Mouse (Mus musculus) limb, embryonic 12.5 days (tissue): ENCODE data around the gene Enox1. TPM values are rescaled to one million over a fixed set of nuclear protein-coding genes. Genes with fewer than 3 reads are reported as not detected.

Experiments
- ATAC-seq: fragments of 200-750 bp; cut with Nextera tagmentation; 2 replicates; pipeline ENCODE4 v1.8.0; 2017; ENCODE audit warnings: low read depth, moderate TSS enrichment; ENCODE audit not compliant: insufficient number of reproducible peaks, insufficient read depth, low FRiP score, low TSS enrichment
- H3K27ac ChIP-seq: fragments of 300-500 bp; sonication (generic); 2 replicates; pipeline ENCODE4 v1.5.1; 2016; ENCODE audit warnings: mild to moderate bottlenecking, moderate library complexity
- H3K27me3 ChIP-seq: fragments of 300-500 bp; sonication (generic); 2 replicates; pipeline ENCODE4 v1.6.1; 2016; ENCODE audit warnings: mild to moderate bottlenecking, moderate library complexity
- H3K36me3 ChIP-seq: fragments of 300-500 bp; sonication (generic); 2 replicates; pipeline ENCODE4 v1.6.1; 2016; ENCODE audit warnings: mild to moderate bottlenecking, moderate library complexity
- H3K4me1 ChIP-seq: fragments of 300-500 bp; sonication (generic); replicated peaks from 2 replicates; pipeline ENCODE4 v1.6.1; 2016
- H3K4me2 ChIP-seq: fragments of 300-500 bp; sonication (generic); 2 replicates; pipeline ENCODE4 v1.6.1; 2016; ENCODE audit warnings: mild to moderate bottlenecking, moderate library complexity
- H3K4me3 ChIP-seq: fragments of 300-500 bp; sonication (generic); replicated peaks from 2 replicates; pipeline ENCODE4 v1.5.1; 2016; ENCODE audit warnings: mild to moderate bottlenecking
- H3K9ac ChIP-seq: fragments of 300-500 bp; sonication (generic); replicated peaks from 2 replicates; pipeline ENCODE4 v1.6.1; 2016; ENCODE audit warnings: mild to moderate bottlenecking, moderate library complexity
- H3K9me3 ChIP-seq: fragments of 300-500 bp; sonication (generic); 2 replicates; pipeline ENCODE4 v1.6.1; 2016; ENCODE audit warnings: mild to moderate bottlenecking, moderate library complexity
- WGBS: fragments of 180-500 bp; shearing (Covaris S2); methylation state at CpG from one replicate; pipeline ENCODE4 v1.1.7; 2016; 5-methylcytosine and 5-hydroxymethylcytosine counted together
- polyA plus RNA-seq: library from polyadenylated mRNA; unstranded; fragments of >200 nt; fragmentation: Nextera tagmentation; extraction: Ambion mirVana; gene quantifications from 2 replicates; pipeline ENCODE4 v1.2.1, GENCODE M21; 2016

The Enox1 gene
- polyA plus RNA-seq, 1 experiment from 2014 or later: 12.9 TPM

DNA sequence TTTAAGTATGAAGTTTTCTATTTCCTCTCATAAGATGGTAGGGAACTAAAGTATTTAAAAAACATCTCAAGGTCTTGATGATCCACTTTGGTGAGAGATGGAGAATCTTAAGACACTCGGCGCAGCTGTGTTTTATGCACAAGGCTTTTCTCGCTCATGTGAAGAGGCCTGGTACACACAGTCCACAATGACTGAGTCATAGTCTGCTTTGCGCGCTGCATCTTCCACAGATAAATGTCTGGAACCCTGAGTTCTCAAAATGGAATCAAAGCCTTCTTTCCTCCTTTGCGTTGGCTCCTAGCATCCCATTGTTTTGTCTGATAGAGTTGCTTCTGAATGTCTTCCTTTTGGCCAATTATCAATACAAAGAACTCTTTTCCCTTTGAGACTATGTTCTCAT, 119.0 kb downstream of the Enox1 start:
- no peak overlapping the region for H3K4me3 ChIP-seq
- H3K36me3 ChIP-seq: no peaks in the 10 kb centered on the region
- no peak for ATAC-seq
- H3K4me2 ChIP-seq: no peak overlapping the region
- H3K27ac ChIP-seq: no peak overlapping the region
- no peaks in the 10 kb centered on the region for H3K9me3 ChIP-seq
- WGBS: 94% methylated on average over 6 of the region's 6 CpGs
- H3K9ac ChIP-seq: no peak overlapping the region
- H3K27me3 ChIP-seq: no peaks in the 10 kb centered on the region; the same call in 1 of the 2 replicates
- H3K4me1 ChIP-seq: peaks cover 17% of the 10 kb centered on the region

DNA sequence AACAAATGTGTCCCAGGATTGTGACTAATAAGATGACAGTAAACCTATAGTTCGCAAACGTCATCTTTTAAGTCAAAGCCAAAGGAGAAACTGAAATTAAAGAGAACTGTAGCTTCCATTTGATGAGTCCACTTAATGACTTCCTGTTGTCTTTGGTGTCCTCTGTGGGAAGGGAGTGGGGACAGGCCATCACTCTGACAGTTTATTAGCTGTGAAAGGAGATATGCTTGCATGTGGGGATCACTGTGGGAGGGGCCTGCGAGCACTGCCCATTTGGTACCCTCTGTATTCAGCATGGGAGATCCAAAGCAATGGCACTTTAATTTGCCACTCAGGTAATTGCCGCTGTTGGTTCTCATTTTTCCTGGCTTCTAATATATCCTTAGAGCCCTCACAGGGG, 122.6 kb downstream of the Enox1 start:
- Histone ChIP-seq H3K9me3 (no peaks in the 10 kb centered on the region), H3K4me2 (no peak overlapping the region), H3K4me1 (no peaks in the 10 kb centered on the region), H3K27ac (no peak overlapping the region), H3K9ac (no peak overlapping the region), H3K27me3 (no peaks in the 10 kb centered on the region; the same call in 1 of the 2 replicates), H3K36me3 (no peaks in the 10 kb centered on the region), H3K4me3 (no peak overlapping the region)
- 58% methylated on average over 4 of the region's 4 CpGs for WGBS
- no peak for ATAC-seq

DNA sequence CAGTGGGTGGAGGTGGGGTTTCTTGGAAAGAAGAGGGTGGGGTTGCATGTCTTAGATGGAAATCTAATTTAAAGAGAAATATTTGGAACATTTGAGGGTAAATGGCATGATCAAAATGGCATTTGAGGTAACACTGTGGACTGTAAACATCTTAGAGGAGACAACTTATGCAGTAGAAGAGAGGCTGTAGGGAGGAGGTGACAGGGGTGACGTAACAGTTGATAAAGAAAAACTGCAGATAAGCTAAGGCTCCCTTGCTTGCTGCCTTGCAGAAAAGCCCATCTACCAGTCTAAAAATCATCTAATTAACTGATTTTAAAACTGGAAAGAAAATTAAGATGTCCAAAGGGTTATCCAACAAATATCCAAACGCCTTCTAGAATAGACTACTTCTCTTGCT, 123.9 kb downstream of the Enox1 start:
- Histone ChIP-seq H3K4me2 (no peak overlapping the region), H3K9ac (no peak overlapping the region), H3K4me3 (no peak overlapping the region), H3K27me3 (no peaks in the 10 kb centered on the region; the same call in 1 of the 2 replicates), H3K4me1 (no peaks in the 10 kb centered on the region), H3K9me3 (no peaks in the 10 kb centered on the region), H3K27ac (no peak overlapping the region), H3K36me3 (no peaks in the 10 kb centered on the region)
- no peak for ATAC-seq
- 84% methylated on average over 2 of the region's 2 CpGs for WGBS

DNA sequence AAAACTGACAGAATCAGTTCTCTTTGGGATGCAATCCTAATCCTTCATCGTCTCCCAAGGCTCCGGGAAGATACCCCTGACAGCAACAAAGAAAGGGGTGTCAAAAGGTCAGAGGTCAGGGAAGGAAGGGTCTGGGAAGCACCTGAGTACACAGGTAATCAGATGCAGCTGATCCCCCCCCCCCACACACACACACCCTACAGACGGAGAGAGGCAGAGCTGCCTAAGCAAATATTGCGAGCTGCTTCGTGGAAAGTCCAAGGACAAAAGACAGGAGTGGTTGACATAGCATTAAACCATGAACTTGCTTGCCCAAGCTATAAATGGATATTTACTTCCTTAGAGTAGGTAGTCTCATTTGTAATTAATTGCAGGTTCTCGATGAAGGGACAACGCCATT, 124.3 kb downstream of the Enox1 start:
- Histone ChIP-seq H3K4me2 (no peak overlapping the region), H3K27ac (no peak overlapping the region), H3K27me3 (no peaks in the 10 kb centered on the region; the same call in 1 of the 2 replicates), H3K9me3 (no peaks in the 10 kb centered on the region), H3K4me3 (no peak overlapping the region), H3K36me3 (no peaks in the 10 kb centered on the region), H3K9ac (no peak overlapping the region), H3K4me1 (no peaks in the 10 kb centered on the region)
- no peak for ATAC-seq
- 71% methylated on average over 7 of the region's 7 CpGs for WGBS

DNA sequence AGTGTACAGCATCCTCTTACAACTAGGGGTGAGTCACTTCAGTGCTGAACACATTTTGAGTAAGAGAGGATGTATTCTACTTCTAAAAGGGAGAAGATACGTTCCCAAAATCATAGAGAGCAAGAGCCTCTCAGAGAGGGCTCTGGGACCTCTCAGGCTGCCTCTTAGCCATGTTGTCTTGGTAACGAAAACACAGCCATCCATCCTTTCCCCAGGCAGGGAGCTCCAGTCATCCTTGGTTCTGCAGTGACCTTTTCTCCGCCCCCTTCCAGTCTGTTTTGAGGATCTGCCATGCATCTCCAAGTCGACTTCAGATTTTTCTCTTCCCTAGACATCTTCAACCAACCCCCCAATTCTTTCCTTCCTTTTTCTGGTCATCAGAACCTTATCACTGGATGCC, 127.4 kb downstream of the Enox1 start:
- ATAC-seq: no peak
- H3K27me3 ChIP-seq: no peaks in the 10 kb centered on the region; the same call in 1 of the 2 replicates
- no peaks in the 10 kb centered on the region for H3K4me1 ChIP-seq
- no peaks in the 10 kb centered on the region for H3K9me3 ChIP-seq
- H3K4me3 ChIP-seq: no peak overlapping the region
- no peak overlapping the region for H3K9ac ChIP-seq
- no peak overlapping the region for H3K4me2 ChIP-seq
- no peak overlapping the region for H3K27ac ChIP-seq
- WGBS: 70% methylated on average over 4 of the region's 4 CpGs
- no peaks in the 10 kb centered on the region for H3K36me3 ChIP-seq

DNA sequence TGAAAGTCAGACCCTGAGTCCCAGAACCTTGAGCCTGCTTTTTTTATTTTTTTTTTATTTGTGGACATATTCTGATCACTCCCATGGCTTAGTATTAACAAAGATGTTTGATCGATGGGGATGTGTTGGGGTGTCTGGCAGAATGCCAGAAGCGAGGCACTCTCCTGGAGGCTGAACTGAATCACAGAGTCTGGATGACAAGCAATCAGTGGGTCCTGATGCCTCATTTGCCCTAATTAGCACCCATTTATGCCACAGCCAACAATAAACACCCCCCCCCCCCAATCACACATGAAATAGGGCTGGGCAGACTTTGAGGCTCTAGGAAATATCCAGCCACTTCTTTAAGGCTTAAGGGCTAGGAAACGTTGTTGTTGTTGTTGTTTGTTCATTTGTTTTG, 128.9 kb downstream of the Enox1 start:
- Histone ChIP-seq H3K27ac (no peak overlapping the region), H3K4me1 (no peaks in the 10 kb centered on the region), H3K36me3 (no peaks in the 10 kb centered on the region), H3K9ac (no peak overlapping the region), H3K4me2 (no peak overlapping the region), H3K27me3 (no peaks in the 10 kb centered on the region), H3K9me3 (no peaks in the 10 kb centered on the region), H3K4me3 (no peak overlapping the region)
- ATAC-seq: no peak
- 83% methylated on average over 3 of the region's 3 CpGs for WGBS

DNA sequence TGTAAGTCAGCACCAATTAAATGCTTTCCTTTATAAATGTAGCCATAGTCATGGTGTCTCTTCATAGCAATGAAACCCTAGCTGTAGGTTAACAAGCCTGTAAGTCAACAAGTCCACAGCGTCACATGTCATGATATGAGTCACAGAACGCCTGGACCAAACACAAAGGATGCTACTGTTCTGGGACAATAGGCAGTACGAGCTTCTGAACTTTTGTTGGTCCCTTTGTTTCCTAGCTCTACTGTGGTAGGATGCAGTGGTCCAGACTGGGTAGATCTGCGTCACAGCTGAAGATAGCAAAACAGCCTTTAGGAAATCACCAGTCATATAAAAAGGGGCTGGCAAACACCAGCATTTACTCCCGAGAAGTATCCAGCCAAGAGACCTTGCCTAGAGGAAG, 135.2 kb downstream of the Enox1 start:
- Histone ChIP-seq H3K36me3 (no peaks in the 10 kb centered on the region), H3K4me1 (no peaks in the 10 kb centered on the region), H3K4me3 (no peak overlapping the region), H3K27me3 (no peaks in the 10 kb centered on the region), H3K27ac (no peak overlapping the region), H3K9me3 (no peaks in the 10 kb centered on the region), H3K4me2 (no peak overlapping the region), H3K9ac (no peak overlapping the region)
- WGBS: 90% methylated on average over 5 of the region's 5 CpGs
- ATAC-seq: no peak

DNA sequence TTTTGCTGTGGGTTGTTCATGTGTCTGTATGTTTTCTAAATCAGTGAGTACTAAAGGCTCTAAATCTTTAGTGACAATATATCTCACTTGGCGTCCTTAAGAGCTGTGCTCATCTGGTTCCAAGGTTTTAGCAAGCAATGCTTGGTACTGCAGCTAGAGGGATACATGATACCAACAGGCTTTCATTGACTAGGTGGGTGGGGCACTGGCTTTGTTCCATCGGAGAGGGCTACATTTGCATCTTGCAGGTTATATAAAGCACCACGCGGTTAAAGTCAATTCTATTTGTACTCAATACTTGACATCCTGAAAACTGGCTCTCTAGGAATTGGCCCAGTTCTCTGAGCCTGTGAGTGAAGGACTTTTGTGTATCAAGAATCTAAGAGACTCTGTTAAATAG, 140.5 kb downstream of the Enox1 start:
- Histone ChIP-seq H3K4me3 (no peak overlapping the region), H3K4me2 (no peak overlapping the region), H3K9ac (no peak overlapping the region), H3K27ac (no peak overlapping the region), H3K4me1 (no peaks in the 10 kb centered on the region), H3K27me3 (no peaks in the 10 kb centered on the region), H3K9me3 (no peaks in the 10 kb centered on the region), H3K36me3 (no peaks in the 10 kb centered on the region)
- ATAC-seq: no peak
- WGBS: 72% methylated on average over 4 of the region's 4 CpGs

DNA sequence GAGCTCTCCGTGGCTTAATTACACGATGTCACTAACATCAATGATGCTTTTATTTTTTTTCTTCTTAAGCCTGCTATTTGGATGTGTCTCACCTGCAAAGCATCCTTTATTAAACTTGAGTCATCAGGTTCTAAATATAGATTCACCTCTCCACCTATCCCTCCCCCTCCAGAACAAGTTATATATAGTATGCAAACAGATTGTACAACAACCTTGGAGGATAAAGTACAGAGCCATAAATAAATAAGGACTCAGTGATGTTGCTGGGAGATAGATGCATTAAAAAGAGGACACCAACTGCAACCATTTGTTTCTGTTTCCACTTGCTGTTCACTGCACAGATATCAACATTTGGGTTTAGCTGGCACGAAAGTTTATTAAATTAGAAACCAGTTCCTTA, 141.8 kb downstream of the Enox1 start:
- 92% methylated on average over 3 of the region's 3 CpGs for WGBS
- Histone ChIP-seq H3K9me3 (no peaks in the 10 kb centered on the region), H3K27ac (no peak overlapping the region), H3K27me3 (no peaks in the 10 kb centered on the region), H3K36me3 (no peaks in the 10 kb centered on the region), H3K9ac (no peak overlapping the region), H3K4me2 (no peak overlapping the region), H3K4me1 (no peaks in the 10 kb centered on the region), H3K4me3 (no peak overlapping the region)
- ATAC-seq: no peak

DNA sequence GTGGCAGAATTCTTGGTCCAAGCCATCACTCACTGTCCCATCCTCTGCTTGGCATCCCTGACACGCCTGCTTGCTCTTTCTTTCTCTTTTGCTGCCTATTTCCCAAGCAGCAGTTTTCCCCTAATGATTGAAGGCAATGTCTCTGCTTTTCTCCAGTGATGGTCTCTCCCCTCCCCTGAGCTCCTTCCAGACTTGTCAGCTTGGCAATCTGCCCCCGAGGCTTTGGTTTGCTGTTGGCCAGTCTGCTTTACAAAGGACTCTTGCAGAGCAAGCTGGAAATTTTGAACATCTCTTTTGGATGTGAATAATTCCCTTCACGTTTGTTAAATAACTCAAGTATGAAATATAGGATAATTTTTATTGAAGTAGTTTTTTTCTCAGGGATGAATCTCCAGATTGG, 153.0 kb downstream of the Enox1 start:
- Histone ChIP-seq H3K36me3 (no peaks in the 10 kb centered on the region), H3K4me3 (no peak overlapping the region), H3K9ac (no peak overlapping the region), H3K27ac (no peak overlapping the region), H3K4me1 (peaks cover 6% of the 10 kb centered on the region; the same call in 1 of the 2 replicates), H3K27me3 (no peaks in the 10 kb centered on the region), H3K9me3 (no peaks in the 10 kb centered on the region), H3K4me2 (no peak overlapping the region)
- WGBS: 82% methylated on average over 3 of the region's 3 CpGs
- ATAC-seq: no peak

DNA sequence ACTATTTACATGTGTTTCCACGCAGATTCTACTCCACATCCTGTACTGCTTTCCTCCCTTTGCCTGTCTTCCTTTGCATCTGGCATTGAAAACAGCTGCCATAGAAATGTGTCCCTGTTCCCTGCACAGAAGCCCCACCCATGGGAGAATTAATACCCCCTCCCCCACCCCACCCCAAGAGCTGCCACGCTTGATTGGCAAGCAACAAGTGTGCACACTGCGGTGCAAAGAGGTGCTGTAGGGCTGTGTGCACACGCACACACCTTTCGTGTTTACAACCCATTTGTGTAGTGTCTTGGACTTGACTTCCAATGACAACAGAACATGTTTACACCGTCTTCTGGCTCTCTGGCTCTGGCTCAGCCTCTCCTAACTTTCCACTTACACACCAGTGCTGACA, 154.9 kb downstream of the Enox1 start:
- 80% methylated on average over 6 of the region's 6 CpGs for WGBS
- Histone ChIP-seq H3K4me2 (no peak overlapping the region), H3K27ac (no peak overlapping the region), H3K9ac (no peak overlapping the region), H3K27me3 (no peaks in the 10 kb centered on the region), H3K4me3 (no peak overlapping the region), H3K9me3 (no peaks in the 10 kb centered on the region), H3K4me1 (peaks cover 6% of the 10 kb centered on the region; the same call in 1 of the 2 replicates), H3K36me3 (no peaks in the 10 kb centered on the region)
- no peak for ATAC-seq

DNA sequence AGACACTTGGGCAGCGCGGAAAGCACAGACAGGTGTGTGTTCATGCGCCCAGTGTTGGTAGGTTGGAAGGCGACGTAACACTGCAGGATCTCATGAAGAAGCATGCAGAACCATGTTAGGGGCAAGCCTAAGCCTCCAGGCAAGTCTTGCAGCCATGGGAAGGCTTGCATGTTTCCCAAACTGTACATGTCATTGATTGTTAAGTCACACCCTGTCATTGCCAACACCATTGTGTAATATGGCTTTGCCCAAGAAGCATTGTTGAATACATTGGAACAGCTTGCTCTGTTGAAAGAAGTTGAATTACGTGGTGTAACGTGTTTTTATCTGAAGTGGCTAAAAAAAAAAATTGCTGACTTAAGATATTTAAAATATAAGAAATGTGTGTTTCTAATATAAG, 162.8 kb downstream of the Enox1 start:
- WGBS: 92% methylated on average over 7 of the region's 7 CpGs
- ATAC-seq: no peak
- Histone ChIP-seq H3K36me3 (no peaks in the 10 kb centered on the region), H3K27me3 (no peaks in the 10 kb centered on the region), H3K4me2 (no peak overlapping the region), H3K4me1 (no peaks in the 10 kb centered on the region), H3K27ac (no peak overlapping the region), H3K4me3 (no peak overlapping the region), H3K9ac (no peak overlapping the region), H3K9me3 (no peaks in the 10 kb centered on the region)
